In the genomic region with DNA sequence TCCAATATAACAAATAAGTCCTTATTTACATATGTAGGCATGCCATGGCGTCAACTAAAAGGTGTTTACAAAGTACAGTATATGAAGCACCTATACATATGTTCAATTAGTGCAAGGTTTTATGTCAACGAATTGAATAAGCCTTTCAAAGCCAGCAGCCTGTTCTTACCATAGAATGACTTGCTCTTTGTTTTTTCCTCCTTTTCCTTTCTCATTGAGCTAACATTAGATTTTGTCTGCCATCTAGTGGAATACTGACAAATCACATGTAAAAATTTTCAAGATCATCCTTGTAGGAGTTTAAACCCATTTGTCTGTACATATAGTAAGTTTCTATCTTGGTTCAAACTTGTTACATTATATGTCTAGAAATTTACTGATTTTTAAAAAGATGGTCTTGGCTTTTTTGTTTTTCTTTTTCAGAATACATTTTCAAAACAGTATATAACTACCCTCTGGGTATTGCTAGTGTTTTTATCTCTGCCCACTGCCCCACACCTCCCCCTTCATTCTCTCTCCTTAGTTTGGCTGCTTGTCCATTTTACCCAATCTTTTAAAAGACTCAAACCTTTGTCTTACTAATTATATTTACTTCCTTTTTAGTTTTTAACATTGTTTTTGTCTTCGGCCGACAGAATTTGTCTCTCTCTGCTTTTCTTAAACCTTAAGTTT, we compare ENCODE assay signal across 8 mouse cellular contexts.
DNase-seq lines count a peak whose midpoint lies in the region; ATAC-seq and TF ChIP-seq lines count a peak whose summit lies in the region.

No protein-coding gene starts in this region.

- H3K9ac ChIP-seq in MEL (ENCODE audit: control insufficient read depth, low read depth, low read length, poor library complexity, severe bottlenecking): no peak overlapping the region
- no peak overlapping the region for H3K9ac ChIP-seq in embryonic facial prominence, embryonic 14.5 days (ENCODE audit: low read depth, low read length)

- no peak for TF ChIP-seq EP300 in MEL (IDR thresholded peaks at IDR 0.05; ENCODE audit: low read depth in 1 of 2, low read length in 2 of 2)

- H3K36me3 ChIP-seq in MEL (ENCODE audit: control insufficient read depth in 1 of 2, insufficient read depth in 2 of 2, low read length in 2 of 2): no peaks in the 10 kb centered on the region
- H3K36me3 ChIP-seq in embryonic facial prominence, embryonic 14.5 days (ENCODE audit: control insufficient read depth, insufficient read depth, low read length): no peaks in the 10 kb centered on the region

- peak; percentile 99 for TF ChIP-seq RAD21 in MEL (IDR thresholded peaks at IDR 0.05; ENCODE audit: low read depth, low read length)

- no peaks in the 10 kb centered on the region for H3K9me3 ChIP-seq in MEL (replicated peaks; ENCODE audit: insufficient read depth, low read length)
- no peaks in the 10 kb centered on the region for H3K9me3 ChIP-seq in embryonic facial prominence, embryonic 14.5 days (ENCODE audit: control insufficient read depth, low read length)

- TF ChIP-seq CTCF in MEL (IDR thresholded peaks at IDR 0.05 in 2 of 3, conservative IDR thresholded peaks at IDR 0.05 in 1 of 3; ENCODE audit: control insufficient read depth in 1 of 3, insufficient read depth in 1 of 3, low read depth in 2 of 3, low read length in 3 of 3, poor library complexity in 1 of 3, severe bottlenecking in 1 of 3): peak in 2 of 3 experiments; percentile 20 to 92; a peak in 3 of 6 replicates

- peak; percentile 54 for DNase-seq in kidney, adult 9 months
- DNase-seq in kidney, adult 18-20 months: no peak
- DNase-seq in MEL (ENCODE audit: low read depth, low spot score): peak; percentile 72
- DNase-seq in embryonic facial prominence, embryonic 14.5 days (ENCODE audit: low spot score): peak; percentile 72
- peak; percentile 61 for DNase-seq in mesoderm, embryonic 11.5 days (ENCODE audit: low read depth, low spot score)
- no peak for DNase-seq in ovary, postnatal 36 days (ENCODE audit: low spot score)
- no peak for DNase-seq in layer of hippocampus, adult 9-11 months

- no peak for TF ChIP-seq POLR2A in MEL (IDR thresholded peaks at IDR 0.05; ENCODE audit: control insufficient read depth in 1 of 2, insufficient read depth in 1 of 2, low read depth in 1 of 2, low read length in 2 of 2, poor library complexity in 1 of 2)

- no peaks in the 10 kb centered on the region for H3K27me3 ChIP-seq in MEL (ENCODE audit: control insufficient read depth in 1 of 2, insufficient read depth in 2 of 2, low read length in 2 of 2)
- H3K27me3 ChIP-seq in embryonic facial prominence, embryonic 14.5 days (replicated peaks; ENCODE audit: control insufficient read depth, insufficient read depth, low read length): no peaks in the 10 kb centered on the region

- no peak overlapping the region for H3K4me3 ChIP-seq in MEL (ENCODE audit: control insufficient read depth in 1 of 2, insufficient read depth in 1 of 2, low read depth in 2 of 2, low read length in 2 of 2)
- no peak overlapping the region for H3K4me3 ChIP-seq in embryonic facial prominence, embryonic 14.5 days (ENCODE audit: low read depth, low read length)

- H3K4me1 ChIP-seq in MEL (ENCODE audit: control insufficient read depth in 1 of 2, insufficient read depth in 2 of 2, low read length in 2 of 2): no peaks in the 10 kb centered on the region; a peak in 1 of 4 replicates
- H3K4me1 ChIP-seq in embryonic facial prominence, embryonic 14.5 days (ENCODE audit: control insufficient read depth, insufficient read depth, low read length): no peaks in the 10 kb centered on the region

- 0 out of 2 replicates have a peak, but pooled peaks have one; percentile 22 for ATAC-seq in embryonic facial prominence, embryonic 14.5 days (ENCODE audit: low read depth)
- ATAC-seq in CD4-positive, CD25-positive, alpha-beta regulatory T cell, adult 4 months: no peak

- no peak overlapping the region for H3K4me2 ChIP-seq in embryonic facial prominence, embryonic 14.5 days (ENCODE audit: low read depth, low read length)

- WGBS in embryonic facial prominence, embryonic 14.5 days: 60% methylated on average over 4 of the region's 4 CpGs

- no peak overlapping the region for H3K27ac ChIP-seq in MEL (ENCODE audit: control insufficient read depth, low read depth, low read length)
- H3K27ac ChIP-seq in embryonic facial prominence, embryonic 14.5 days (replicated peaks; ENCODE audit: low read depth, low read length): no peak overlapping the region

- H3K79me2 ChIP-seq in MEL (ENCODE audit: control insufficient read depth, insufficient read depth, low read length, poor library complexity): no peaks in the 10 kb centered on the region

TF ChIP-seq in MEL, 35 proteins besides CTCF, POLR2A, EP300 and RAD21:
- TF ChIP-seq ELF1 (IDR thresholded peaks at IDR 0.05; ENCODE audit: low read depth, low read length): no peak
- TF ChIP-seq ZMIZ1 (IDR thresholded peaks at IDR 0.05; ENCODE audit: low read depth, low read length): no peak
- no peak for TF ChIP-seq MYB (IDR thresholded peaks at IDR 0.05; ENCODE audit: low read depth, low read length)
- TF ChIP-seq ZC3H11A (IDR thresholded peaks at IDR 0.05; ENCODE audit: low read depth, low read length): peak; percentile 97
- TF ChIP-seq SMC3 (IDR thresholded peaks at IDR 0.05; ENCODE audit: low read depth, low read length): peak; percentile 98

Comparison
In these comparisons a context has a peak if more than half of its experiments do, and no peak if none do; other contexts are left out.
1. DNase-seq: peak in kidney, adult 9 months (single experiment), MEL (single experiment), embryonic facial prominence, embryonic 14.5 days (single experiment) and mesoderm, embryonic 11.5 days (single experiment); none in kidney, adult 18-20 months (single experiment), ovary, postnatal 36 days (single experiment) and layer of hippocampus, adult 9-11 months (single experiment).